Mouse (Mus musculus) gastrocnemius, adult 2 months (tissue): ENCODE data around the gene Calml4. TPM values are rescaled to one million over a fixed set of nuclear protein-coding genes. Genes with fewer than 3 reads are reported as not detected.

Experiments used
- DNase-seq: peaks from one replicate; pipeline ENCODE4 v3.0.0; 2022
- H3K27ac ChIP-seq: fragments of 200-600 bp; 2 replicates; pipeline ENCODE4 v1.8.1; 2022; ENCODE audit warnings: mild to moderate bottlenecking
- H3K4me3 ChIP-seq: fragments of 200-600 bp; 2 replicates; pipeline ENCODE4 v1.8.1; 2022; ENCODE audit warnings: mild to moderate bottlenecking, moderate library complexity
- CTCF ChIP-seq: fragments of 200-600 bp; IDR thresholded peaks from 2 replicates; pipeline ENCODE4 v1.8.1; 2022; ENCODE audit warnings: antibody characterized with exemption, mild to moderate bottlenecking, moderate library complexity
- intact Hi-C: fragments of 180-260 bp; cut with DNase I; formaldehyde crosslinking; loops from one replicate; pipeline ENCODE4 v1.15.1; 2025
- total RNA-seq, 2 experiments: library from RNA; stranded (reverse); gene quantifications; 2 replicates each; pipeline ENCODE4 v1.2.3; 2021

Gene Calml4
- total RNA-seq, 2 experiments from 2014 or later = 0.99 to 1.1 TPM

- Histone ChIP-seq H3K4me3 (no peak overlapping the region), H3K27ac (no peak overlapping the region)
- TF ChIP-seq CTCF = no peak
- DNase-seq = no peak
- intact Hi-C loops = no loop called here
Measured at GRCm38 (mm10) chr9:62820829-62821228, 37.1 kb upstream of the Calml4 start.

GRCm38 (mm10) chr9:62821811-62822210 lies 36.1 kb upstream of the Calml4 start:
- TF ChIP-seq CTCF = no peak
- H3K27ac ChIP-seq = no peak overlapping the region
- DNase-seq = no peak
- intact Hi-C loops = no loop called here
- no peak overlapping the region for H3K4me3 ChIP-seq

GRCm38 (mm10) chr9:62825791-62826393 lies 32.0 kb upstream of the Calml4 start:
- H3K27ac ChIP-seq = no peak overlapping the region
- DNase-seq = no peak
- H3K4me3 ChIP-seq = no peak overlapping the region
- no peak for TF ChIP-seq CTCF
- intact Hi-C loops = no loop called here

GRCm38 (mm10) chr9:62826456-62826855 lies 31.4 kb upstream of the Calml4 start:
- intact Hi-C loops = no loop called here
- H3K4me3 ChIP-seq = no peak overlapping the region
- no peak for TF ChIP-seq CTCF
- no peak for DNase-seq
- no peak overlapping the region for H3K27ac ChIP-seq

- intact Hi-C loops = loop anchor here (2.0 kb wide), 1 partner anchor 15 kb away; no protein-coding TSS in a partner anchor
- DNase-seq = no peak
- peak overlapping the region; percentile 68 for H3K4me3 ChIP-seq
- H3K27ac ChIP-seq = peak overlapping the region; percentile 76
- TF ChIP-seq CTCF = peak; percentile 70
Measured at GRCm38 (mm10) chr9:62827939-62828652, 29.8 kb upstream of the Calml4 start.

- intact Hi-C loops = loop anchor here (2.0 kb wide), 1 partner anchor 16 kb away; no protein-coding TSS in a partner anchor
- Histone ChIP-seq H3K4me3 (peak overlapping the region; percentile 68), H3K27ac (peak overlapping the region; percentile 76)
- peak; percentile 94; the same call in 1 of the 2 replicates for TF ChIP-seq CTCF
- peak; percentile 97 for DNase-seq
Measured at GRCm38 (mm10) chr9:62828662-62829086, 29.2 kb upstream of the Calml4 start.

- intact Hi-C loops = loop anchor here (2.0 kb wide), 1 partner anchor 17 kb away; no protein-coding TSS in a partner anchor
- no peak for DNase-seq
- no peak overlapping the region for H3K27ac ChIP-seq
- H3K4me3 ChIP-seq = no peak overlapping the region
- TF ChIP-seq CTCF = no peak
Measured at GRCm38 (mm10) chr9:62829877-62830276, 28.0 kb upstream of the Calml4 start.

GRCm38 (mm10) chr9:62834906-62835305 lies 23.0 kb upstream of the Calml4 start:
- TF ChIP-seq CTCF = no peak
- Histone ChIP-seq H3K4me3 (no peak overlapping the region), H3K27ac (no peak overlapping the region)
- intact Hi-C loops = no loop called here
- no peak for DNase-seq

- no peak for DNase-seq
- no peak for TF ChIP-seq CTCF
- no peak overlapping the region for H3K27ac ChIP-seq
- intact Hi-C loops = no loop called here
- H3K4me3 ChIP-seq = no peak overlapping the region
Measured at GRCm38 (mm10) chr9:62835705-62836446, 22.0 kb upstream of the Calml4 start.

- Histone ChIP-seq H3K27ac (peak overlapping the region; percentile 91), H3K4me3 (no peak overlapping the region; the same call in 1 of the 2 replicates)
- no peak for DNase-seq
- no peak for TF ChIP-seq CTCF
- intact Hi-C loops = no loop called here
Measured at GRCm38 (mm10) chr9:62837611-62838010, 20.3 kb upstream of the Calml4 start.

GRCm38 (mm10) chr9:62838146-62838505 lies 19.8 kb upstream of the Calml4 start:
- peak overlapping the region; percentile 91 for H3K27ac ChIP-seq
- no peak for TF ChIP-seq CTCF
- intact Hi-C loops = no loop called here
- no peak for DNase-seq
- peak overlapping the region; percentile 95 for H3K4me3 ChIP-seq

GRCm38 (mm10) chr9:62838506-62839171 lies 19.2 kb upstream of the Calml4 start, which contains the start of gene Cln6:
Gene Cln6, plus strand, starts transcription at chr9:62838785.
- peak within 1 kb of the TSS; percentile 91 for H3K27ac ChIP-seq
- intact Hi-C loops = no loop called here
- peak; percentile 83 for DNase-seq
- TF ChIP-seq CTCF = no peak
- H3K4me3 ChIP-seq = peak within 1 kb of the TSS; percentile 95
